Mouse (Mus musculus): Measurements from ENCODE around the gene Ccr10. TPM values are rescaled to one million over a fixed set of nuclear protein-coding genes. Genes with fewer than 3 reads are reported as not detected.

Ccr10 gene
- polyA plus RNA-seq (2014; fragmentation: Illumina TruSeq; extraction: RNeasy Lipid Tissue Mini Kit (QIAGEN cat#74804); ENCODE audit: low read depth, low replicate concordance): not detected

GRCm38 (mm10) chr11:101174851-101175628 lies at the start of gene Ccr10:
Gene Ccr10, minus strand, starts transcription at chr11:101175443.

GRCm38 (mm10) chr11:101170811-101171610 lies 4.2 kb downstream of the Ccr10 start, which contains the start of gene Plekhh3:
Gene Plekhh3, minus strand, starts transcription at chr11:101171351.

DNA sequence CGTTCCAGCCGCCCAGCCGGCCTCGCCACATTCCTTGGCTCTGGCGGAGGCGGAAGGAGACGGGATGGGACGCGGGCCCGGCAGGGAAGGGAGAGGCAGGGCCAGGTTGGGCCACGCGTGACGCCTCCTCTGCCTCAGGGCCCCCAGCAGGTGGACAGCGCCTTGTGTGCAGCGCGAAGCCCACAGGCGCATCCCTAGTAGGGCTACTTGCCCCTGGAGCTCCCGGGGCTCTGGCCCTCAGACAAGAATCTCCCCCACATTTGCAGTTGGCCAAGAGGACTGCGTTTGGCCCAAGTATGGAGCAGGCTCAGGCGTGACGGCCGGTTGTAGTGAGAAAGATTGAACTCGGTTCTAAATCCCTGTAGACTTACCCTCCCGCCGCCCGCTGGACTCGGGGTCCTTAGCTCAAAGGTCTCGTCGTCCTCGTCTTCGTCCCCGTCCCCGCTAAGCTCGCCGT lies 4.9 kb downstream of the Ccr10 start, which contains the start of gene Cntnap1:
Gene Cntnap1 (plus strand): TSS at position 170 of the 457 bp plus-strand sequence.

DNA sequence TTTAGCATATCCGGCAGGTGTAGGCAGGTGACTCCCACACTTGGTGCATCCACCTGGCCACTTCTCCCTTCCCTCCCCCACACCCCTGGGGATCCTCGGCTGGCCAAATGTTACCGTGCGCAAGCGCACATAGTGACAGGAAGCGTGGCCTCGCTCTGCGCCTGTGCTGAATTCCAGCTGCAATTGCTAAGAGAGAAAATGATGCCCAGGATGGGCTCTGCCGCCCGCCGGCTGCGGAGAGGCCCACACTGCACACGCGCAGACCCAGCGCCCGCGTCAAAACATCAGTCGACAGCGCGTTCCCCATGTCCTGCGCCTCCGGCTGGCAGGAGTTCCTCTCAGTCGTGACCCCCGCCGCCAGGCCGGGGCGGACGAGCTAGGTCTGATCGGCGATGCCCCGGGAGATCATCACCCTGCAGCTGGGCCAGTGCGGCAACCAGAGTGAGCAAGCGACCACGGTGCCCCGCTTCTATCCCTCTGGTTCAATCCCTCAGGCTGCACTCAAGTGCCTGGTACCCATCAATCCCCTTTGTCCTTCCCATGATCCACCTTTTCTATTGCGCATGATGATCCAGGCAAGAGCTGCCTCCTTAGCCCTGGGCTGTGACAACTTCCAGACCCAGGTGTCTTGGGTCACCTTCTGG lies 19.4 kb downstream of the Ccr10 start, which contains the start of gene Tubg2:
Gene Tubg2 (plus strand): TSS at position 180 of the 644 bp plus-strand sequence.

Other genes with a start within 250 kb of the Ccr10 start
- 10.7 TPM for gene Stat3, start 235.9 kb downstream of the Ccr10 start, polyA plus RNA-seq (2014; fragmentation: Illumina TruSeq; extraction: RNeasy Lipid Tissue Mini Kit (QIAGEN cat#74804); ENCODE audit: low read depth, low replicate concordance)
- gene Cavin1, start 204.6 kb downstream of the Ccr10 start, polyA plus RNA-seq (2014; fragmentation: Illumina TruSeq; extraction: RNeasy Lipid Tissue Mini Kit (QIAGEN cat#74804); ENCODE audit: low read depth, low replicate concordance): 5.4 TPM
- gene Atp6v0a1, start 166.0 kb downstream of the Ccr10 start, polyA plus RNA-seq (2014; fragmentation: Illumina TruSeq; extraction: RNeasy Lipid Tissue Mini Kit (QIAGEN cat#74804); ENCODE audit: low read depth, low replicate concordance): 31.0 TPM
- gene Naglu, start 105.4 kb downstream of the Ccr10 start, polyA plus RNA-seq (2014; fragmentation: Illumina TruSeq; extraction: RNeasy Lipid Tissue Mini Kit (QIAGEN cat#74804); ENCODE audit: low read depth, low replicate concordance): 0.98 TPM
- 0.62 TPM for gene Hsd17b1, start 97.0 kb downstream of the Ccr10 start, polyA plus RNA-seq (2014; fragmentation: Illumina TruSeq; extraction: RNeasy Lipid Tissue Mini Kit (QIAGEN cat#74804); ENCODE audit: low read depth, low replicate concordance)
- 1.7 TPM for gene Coasy, start 92.9 kb downstream of the Ccr10 start, polyA plus RNA-seq (2014; fragmentation: Illumina TruSeq; extraction: RNeasy Lipid Tissue Mini Kit (QIAGEN cat#74804); ENCODE audit: low read depth, low replicate concordance)
- 8.3 TPM for gene Mlx, start 88.2 kb downstream of the Ccr10 start, polyA plus RNA-seq (2014; fragmentation: Illumina TruSeq; extraction: RNeasy Lipid Tissue Mini Kit (QIAGEN cat#74804); ENCODE audit: low read depth, low replicate concordance)
- gene Psmc3ip, start 80.0 kb downstream of the Ccr10 start, polyA plus RNA-seq (2014; fragmentation: Illumina TruSeq; extraction: RNeasy Lipid Tissue Mini Kit (QIAGEN cat#74804); ENCODE audit: low read depth, low replicate concordance): 124 TPM
- gene Retreg3, start 55.5 kb downstream of the Ccr10 start, polyA plus RNA-seq (2014; fragmentation: Illumina TruSeq; extraction: RNeasy Lipid Tissue Mini Kit (QIAGEN cat#74804); ENCODE audit: low read depth, low replicate concordance): 14.0 TPM
- 2.5 TPM for gene Tubg1, start 55.5 kb downstream of the Ccr10 start, polyA plus RNA-seq (2014; fragmentation: Illumina TruSeq; extraction: RNeasy Lipid Tissue Mini Kit (QIAGEN cat#74804); ENCODE audit: low read depth, low replicate concordance)
- 0.22 TPM for gene Tubg2, start 19.5 kb downstream of the Ccr10 start, polyA plus RNA-seq (2014; fragmentation: Illumina TruSeq; extraction: RNeasy Lipid Tissue Mini Kit (QIAGEN cat#74804); ENCODE audit: low read depth, low replicate concordance)
- gene Cntnap1, start 4.9 kb downstream of the Ccr10 start, polyA plus RNA-seq (2014; fragmentation: Illumina TruSeq; extraction: RNeasy Lipid Tissue Mini Kit (QIAGEN cat#74804); ENCODE audit: low read depth, low replicate concordance): 0.13 TPM
- gene Plekhh3, start 4.1 kb downstream of the Ccr10 start, polyA plus RNA-seq (2014; fragmentation: Illumina TruSeq; extraction: RNeasy Lipid Tissue Mini Kit (QIAGEN cat#74804); ENCODE audit: low read depth, low replicate concordance): not detected
- 12.7 TPM for gene Ezh1, start 51.0 kb upstream of the Ccr10 start, polyA plus RNA-seq (2014; fragmentation: Illumina TruSeq; extraction: RNeasy Lipid Tissue Mini Kit (QIAGEN cat#74804); ENCODE audit: low read depth, low replicate concordance)
- gene Ramp2, start 70.6 kb upstream of the Ccr10 start, polyA plus RNA-seq (2014; fragmentation: Illumina TruSeq; extraction: RNeasy Lipid Tissue Mini Kit (QIAGEN cat#74804); ENCODE audit: low read depth, low replicate concordance): 1.1 TPM
- gene Vps25, start 78.3 kb upstream of the Ccr10 start, polyA plus RNA-seq (2014; fragmentation: Illumina TruSeq; extraction: RNeasy Lipid Tissue Mini Kit (QIAGEN cat#74804); ENCODE audit: low read depth, low replicate concordance): 28.3 TPM
- gene Wnk4, start 85.1 kb upstream of the Ccr10 start, polyA plus RNA-seq (2014; fragmentation: Illumina TruSeq; extraction: RNeasy Lipid Tissue Mini Kit (QIAGEN cat#74804); ENCODE audit: low read depth, low replicate concordance): 1.5 TPM
- gene Cntd1, start 103.6 kb upstream of the Ccr10 start, polyA plus RNA-seq (2014; fragmentation: Illumina TruSeq; extraction: RNeasy Lipid Tissue Mini Kit (QIAGEN cat#74804); ENCODE audit: low read depth, low replicate concordance): 172 TPM
- 4.0 TPM for gene Coa3, start 103.7 kb upstream of the Ccr10 start, polyA plus RNA-seq (2014; fragmentation: Illumina TruSeq; extraction: RNeasy Lipid Tissue Mini Kit (QIAGEN cat#74804); ENCODE audit: low read depth, low replicate concordance)
- gene Becn1, start 126.8 kb upstream of the Ccr10 start, polyA plus RNA-seq (2014; fragmentation: Illumina TruSeq; extraction: RNeasy Lipid Tissue Mini Kit (QIAGEN cat#74804); ENCODE audit: low read depth, low replicate concordance): 78.8 TPM
- 427 TPM for gene Psme3, start 140.8 kb upstream of the Ccr10 start, polyA plus RNA-seq (2014; fragmentation: Illumina TruSeq; extraction: RNeasy Lipid Tissue Mini Kit (QIAGEN cat#74804); ENCODE audit: low read depth, low replicate concordance)
- 0.48 TPM for gene Aoc2, start 149.6 kb upstream of the Ccr10 start, polyA plus RNA-seq (2014; fragmentation: Illumina TruSeq; extraction: RNeasy Lipid Tissue Mini Kit (QIAGEN cat#74804); ENCODE audit: low read depth, low replicate concordance)
- 2.1 TPM for gene Aoc3, start 155.2 kb upstream of the Ccr10 start, polyA plus RNA-seq (2014; fragmentation: Illumina TruSeq; extraction: RNeasy Lipid Tissue Mini Kit (QIAGEN cat#74804); ENCODE audit: low read depth, low replicate concordance)
- not detected for gene G6pc, start 192.1 kb upstream of the Ccr10 start, polyA plus RNA-seq (2014; fragmentation: Illumina TruSeq; extraction: RNeasy Lipid Tissue Mini Kit (QIAGEN cat#74804); ENCODE audit: low read depth, low replicate concordance)
- gene Aarsd1, start 242.2 kb upstream of the Ccr10 start, polyA plus RNA-seq (2014; fragmentation: Illumina TruSeq; extraction: RNeasy Lipid Tissue Mini Kit (QIAGEN cat#74804); ENCODE audit: low read depth, low replicate concordance): 4.6 TPM
- 0.41 TPM for gene Gm27029, start 249.4 kb upstream of the Ccr10 start, polyA plus RNA-seq (2014; fragmentation: Illumina TruSeq; extraction: RNeasy Lipid Tissue Mini Kit (QIAGEN cat#74804); ENCODE audit: low read depth, low replicate concordance)
- 1.9 TPM for gene Rundc1, start 249.6 kb upstream of the Ccr10 start, polyA plus RNA-seq (2014; fragmentation: Illumina TruSeq; extraction: RNeasy Lipid Tissue Mini Kit (QIAGEN cat#74804); ENCODE audit: low read depth, low replicate concordance)
- gene Ptges3l, start 249.9 kb upstream of the Ccr10 start, polyA plus RNA-seq (2014; fragmentation: Illumina TruSeq; extraction: RNeasy Lipid Tissue Mini Kit (QIAGEN cat#74804); ENCODE audit: low read depth, low replicate concordance): 14.0 TPM